Mouse (Mus musculus) bone marrow macrophage, adult 2 months (primary cell): ENCODE measurements at regions not wholly inside any gene's neighbourhood (a gene's known extent, or its start where the extent isn't known, plus 50 kb on each side); places are given as distances from the start of the nearest gene placed in this dataset.

Source experiments
- CTCF ChIP-seq: IDR thresholded peaks from 2 replicates; pipeline ENCODE4 v1.5.1; 2012; ENCODE audit warnings: low read depth, mild to moderate bottlenecking, low read length, moderate library complexity
- POLR2A ChIP-seq: IDR thresholded peaks from 2 replicates; pipeline ENCODE4 v1.6.1; 2012; ENCODE audit warnings: mild to moderate bottlenecking, low read depth, low read length, borderline replicate concordance

- TF ChIP-seq POLR2A (no peak), CTCF (no peak)
Observed at GRCm38 (mm10) chr11:48262492-48262891, 273.7 kb upstream of the Sgcd start.
